Mouse (Mus musculus) adrenal gland, postnatal 10 days (tissue): ENCODE results near the gene Cxcr4. TPM values are rescaled to one million over a fixed set of nuclear protein-coding genes. Genes with fewer than 3 reads are reported as not detected.

ENCODE experiments used
- total RNA-seq, 2 experiments: library from RNA; stranded (reverse); gene quantifications; 2 replicates each; pipeline ENCODE4 v1.2.3; 2021

Gene Cxcr4
- total RNA-seq, 2 experiments from 2014 or later, result 39.8 to 49.6 TPM

Other genes starting within 250 kb of the Cxcr4 start
- gene Mcm6, start 232.6 kb downstream of the Cxcr4 start, total RNA-seq, result 10 to 100 TPM; 50.0 to 66.8 TPM
- gene Dars, start 174.9 kb downstream of the Cxcr4 start, total RNA-seq, result 10 to 100 TPM; 81.5 to 92.3 TPM